Mouse (Mus musculus): ENCODE measurements at regions not wholly inside any gene's neighbourhood (a gene's known extent, or its start where the extent isn't known, plus 50 kb on each side); places are given as distances from the start of the nearest gene placed in this dataset.
A peak's percentile ranks its signal among the peaks of the same experiment; 100 is the strongest.

DNA sequence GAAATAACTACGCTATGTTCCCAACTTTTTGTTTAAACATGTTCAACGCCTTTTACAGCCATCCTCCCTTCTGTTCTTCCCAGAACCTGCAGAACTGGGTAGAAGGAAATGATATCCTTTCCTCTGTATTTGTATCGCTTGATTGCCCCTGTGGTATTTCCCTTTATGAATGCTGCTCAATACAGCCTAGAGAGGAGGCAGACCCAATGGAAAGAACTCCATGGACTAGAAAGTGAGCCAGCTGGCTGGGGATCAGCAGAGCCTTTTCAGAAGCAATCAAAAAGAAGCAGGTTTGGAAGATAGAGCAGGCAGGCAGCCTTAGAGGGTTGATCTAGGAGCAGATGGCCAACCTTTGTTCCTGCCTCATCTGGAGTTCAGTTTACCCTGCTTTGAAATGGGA is 233.8 kb upstream of the Atp11b start:
- H3K4me1 ChIP-seq (ENCODE audit: insufficient read depth, low read depth, low read length) = no peaks in the 10 kb centered on the region
- no peaks in the 10 kb centered on the region for H3K27me3 ChIP-seq (ENCODE audit: insufficient read depth, low read length)
- no peak overlapping the region for H3K4me3 ChIP-seq (ENCODE audit: low read depth, low read length)
- H3K9me3 ChIP-seq (replicated peaks) = no peaks in the 10 kb centered on the region
- ATAC-seq (ENCODE audit: extremely low read depth, insufficient number of reproducible peaks, low FRiP score, poor library complexity, severe bottlenecking) (no peak), DNase-seq (ENCODE audit: low spot score) (no peak)
- TF ChIP-seq GATA1 (IDR thresholded peaks at IDR 0.05; ENCODE audit: borderline replicate concordance, low read length) (no peak), POLR2AphosphoS5 (IDR thresholded peaks at IDR 0.05; ENCODE audit: insufficient replicate concordance, low read depth, low read length) (no peak), CTCF (IDR thresholded peaks at IDR 0.05; ENCODE audit: low read depth, low read length) (no peak), TAL1 (conservative IDR thresholded peaks at IDR 0.05; ENCODE audit: low read depth, low read length) (no peak), GATA2 (IDR thresholded peaks at IDR 0.05; ENCODE audit: borderline replicate concordance, low read depth, low read length) (no peak)
- H3K36me3 ChIP-seq (replicated peaks) = no peaks in the 10 kb centered on the region

DNA sequence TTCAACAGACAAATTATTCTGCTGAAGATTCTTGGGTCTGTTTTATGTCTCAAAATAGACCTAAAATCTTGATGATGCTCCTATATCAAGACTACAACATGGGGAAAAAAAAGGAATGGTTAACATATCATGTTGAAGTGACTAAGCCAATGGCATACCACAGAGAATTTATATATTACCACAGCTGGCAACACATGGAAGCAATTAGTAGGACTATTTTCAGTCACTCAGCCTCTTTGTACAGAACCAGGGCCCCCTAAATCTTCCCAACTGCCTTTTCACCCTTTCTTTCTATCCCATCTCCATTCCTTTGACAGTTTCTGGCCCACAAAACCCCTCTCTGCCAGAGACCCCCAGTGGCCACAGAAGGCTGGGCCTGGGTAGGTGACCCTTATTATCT is 206.2 kb upstream of the Atp11b start:
- no peak overlapping the region for H3K4me3 ChIP-seq (ENCODE audit: low read depth, low read length)
- TF ChIP-seq GATA2 (IDR thresholded peaks at IDR 0.05; ENCODE audit: borderline replicate concordance, low read depth, low read length) (no peak), TAL1 (conservative IDR thresholded peaks at IDR 0.05; ENCODE audit: low read depth, low read length) (no peak), POLR2AphosphoS5 (IDR thresholded peaks at IDR 0.05; ENCODE audit: insufficient replicate concordance, low read depth, low read length) (no peak), CTCF (IDR thresholded peaks at IDR 0.05; ENCODE audit: low read depth, low read length) (no peak), GATA1 (IDR thresholded peaks at IDR 0.05; ENCODE audit: borderline replicate concordance, low read length) (no peak)
- no peak for ATAC-seq (ENCODE audit: extremely low read depth, insufficient number of reproducible peaks, low FRiP score, poor library complexity, severe bottlenecking)

DNA sequence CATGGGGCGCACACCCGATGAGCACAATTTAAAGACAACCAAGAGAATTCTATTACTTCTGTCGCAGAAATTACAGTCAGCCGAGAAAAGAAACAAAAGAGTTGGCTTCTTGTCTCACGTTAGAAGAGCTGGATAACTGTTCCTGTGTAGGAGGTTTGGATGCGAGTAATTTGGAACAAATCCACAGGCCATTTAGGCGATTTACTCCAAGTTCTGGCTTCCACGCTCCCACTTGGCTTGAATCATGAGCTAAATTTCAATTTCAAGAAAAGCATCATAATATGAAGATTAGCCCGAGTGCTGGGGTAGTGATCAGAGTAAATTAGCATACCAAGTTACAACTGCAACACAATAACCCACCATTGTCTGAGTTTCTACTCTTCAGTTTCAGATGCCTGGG is 202.1 kb upstream of the Atp11b start:
- TF ChIP-seq POLR2AphosphoS5 (IDR thresholded peaks at IDR 0.05; ENCODE audit: insufficient replicate concordance, low read depth, low read length) = no peak
- no peak for TF ChIP-seq GATA2 (IDR thresholded peaks at IDR 0.05; ENCODE audit: borderline replicate concordance, low read depth, low read length)
- no peak for TF ChIP-seq GATA1 (IDR thresholded peaks at IDR 0.05; ENCODE audit: borderline replicate concordance, low read length)
- TF ChIP-seq TAL1 (conservative IDR thresholded peaks at IDR 0.05; ENCODE audit: low read depth, low read length) = no peak
- no peak for TF ChIP-seq CTCF (IDR thresholded peaks at IDR 0.05; ENCODE audit: low read depth, low read length)
- DNase-seq (ENCODE audit: low spot score) = no peak
- no peaks in the 10 kb centered on the region for H3K4me1 ChIP-seq (ENCODE audit: insufficient read depth, low read depth, low read length)
- no peaks in the 10 kb centered on the region for H3K9me3 ChIP-seq (replicated peaks)
- H3K4me3 ChIP-seq (ENCODE audit: low read depth, low read length) = no peak overlapping the region
- H3K27me3 ChIP-seq (ENCODE audit: insufficient read depth, low read length) = no peaks in the 10 kb centered on the region
- H3K36me3 ChIP-seq (replicated peaks) = no peaks in the 10 kb centered on the region
- no peak for ATAC-seq (ENCODE audit: extremely low read depth, insufficient number of reproducible peaks, low FRiP score, poor library complexity, severe bottlenecking)

More for the DNA sequence above, 206.2 kb upstream of the Atp11b start:
- DNase-seq (ENCODE audit: low spot score) = no peak
- Histone ChIP-seq H3K36me3 (replicated peaks) (no peaks in the 10 kb centered on the region), H3K4me1 (ENCODE audit: insufficient read depth, low read depth, low read length) (no peaks in the 10 kb centered on the region), H3K9me3 (replicated peaks) (no peaks in the 10 kb centered on the region), H3K27me3 (ENCODE audit: insufficient read depth, low read length) (no peaks in the 10 kb centered on the region)

DNA sequence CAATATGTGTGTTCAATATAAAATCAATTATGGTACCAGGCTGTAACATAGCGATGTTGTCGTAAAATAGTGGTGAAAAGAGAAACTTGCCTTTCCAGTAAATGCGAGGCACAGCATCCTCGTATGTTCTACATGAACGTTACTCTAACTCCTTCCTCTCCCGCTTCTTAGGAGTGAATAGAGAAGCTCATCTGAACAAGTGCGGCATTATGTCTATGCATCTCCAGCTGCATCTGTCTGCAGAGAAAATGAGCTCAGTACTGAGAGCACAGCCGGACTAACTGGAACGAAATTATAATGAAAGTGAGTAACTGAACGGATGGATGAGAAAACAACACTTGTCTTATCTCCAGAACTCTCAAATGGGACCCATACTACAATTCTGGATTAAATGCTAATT is 193.5 kb upstream of the Atp11b start:
- Histone ChIP-seq H3K4me3 (ENCODE audit: low read depth, low read length) (no peak overlapping the region), H3K9me3 (replicated peaks) (no peaks in the 10 kb centered on the region), H3K27me3 (ENCODE audit: insufficient read depth, low read length) (no peaks in the 10 kb centered on the region), H3K4me1 (ENCODE audit: insufficient read depth, low read depth, low read length) (no peaks in the 10 kb centered on the region), H3K36me3 (replicated peaks) (no peaks in the 10 kb centered on the region)
- no peak for ATAC-seq (ENCODE audit: extremely low read depth, insufficient number of reproducible peaks, low FRiP score, poor library complexity, severe bottlenecking)
- DNase-seq (ENCODE audit: low spot score) = no peak
- TF ChIP-seq TAL1 (conservative IDR thresholded peaks at IDR 0.05; ENCODE audit: low read depth, low read length) (no peak), CTCF (IDR thresholded peaks at IDR 0.05; ENCODE audit: low read depth, low read length) (no peak), POLR2AphosphoS5 (IDR thresholded peaks at IDR 0.05; ENCODE audit: insufficient replicate concordance, low read depth, low read length) (no peak), GATA1 (IDR thresholded peaks at IDR 0.05; ENCODE audit: borderline replicate concordance, low read length) (no peak), GATA2 (IDR thresholded peaks at IDR 0.05; ENCODE audit: borderline replicate concordance, low read depth, low read length) (no peak)

DNA sequence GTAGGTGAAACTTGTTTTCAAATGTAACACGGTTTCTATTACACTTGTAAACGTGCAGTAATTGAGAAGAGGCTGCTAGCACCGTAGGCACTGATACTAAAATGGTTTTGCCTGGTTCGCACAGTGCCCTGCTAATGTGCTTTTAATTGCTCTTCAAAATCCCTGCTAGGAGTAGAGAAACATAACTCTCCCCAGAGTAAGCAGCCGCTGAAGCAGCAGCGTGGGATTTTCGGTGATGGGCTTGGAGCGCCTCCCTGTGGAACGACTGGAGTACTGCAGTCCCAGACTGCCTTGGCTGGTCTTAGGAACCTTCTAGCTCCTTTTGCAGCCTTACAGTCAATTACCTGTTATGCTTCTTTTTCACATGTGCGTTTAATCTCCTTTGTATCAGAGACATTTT is 179.5 kb upstream of the Atp11b start:
- ATAC-seq (ENCODE audit: extremely low read depth, insufficient number of reproducible peaks, low FRiP score, poor library complexity, severe bottlenecking) (no peak), DNase-seq (ENCODE audit: low spot score) (no peak)
- Histone ChIP-seq H3K4me3 (ENCODE audit: low read depth, low read length) (no peak overlapping the region), H3K27me3 (ENCODE audit: insufficient read depth, low read length) (no peaks in the 10 kb centered on the region), H3K36me3 (replicated peaks) (no peaks in the 10 kb centered on the region), H3K9me3 (replicated peaks) (no peaks in the 10 kb centered on the region), H3K4me1 (ENCODE audit: insufficient read depth, low read depth, low read length) (no peaks in the 10 kb centered on the region)
- TF ChIP-seq POLR2AphosphoS5 (IDR thresholded peaks at IDR 0.05; ENCODE audit: insufficient replicate concordance, low read depth, low read length) (no peak), TAL1 (conservative IDR thresholded peaks at IDR 0.05; ENCODE audit: low read depth, low read length) (no peak), CTCF (IDR thresholded peaks at IDR 0.05; ENCODE audit: low read depth, low read length) (peak; percentile 79), GATA2 (IDR thresholded peaks at IDR 0.05; ENCODE audit: borderline replicate concordance, low read depth, low read length) (no peak)

All from G1E (cell line).